Mouse (Mus musculus) ES-Bruce4 (cell line): ENCODE results near the gene Nkiras2. TPM values are rescaled to one million over a fixed set of nuclear protein-coding genes. Genes with fewer than 3 reads are reported as not detected.

ENCODE experiments used
- H3K27ac ChIP-seq: 2 replicates; pipeline ENCODE4 v1.5.1; 2012; ENCODE audit warnings: low read length, inconsistent platforms; ENCODE audit not compliant: insufficient read depth
- H3K27me3 ChIP-seq: 2 replicates; pipeline ENCODE4 v1.6.1; 2012; ENCODE audit warnings: mild to moderate bottlenecking, low read length, inconsistent platforms; ENCODE audit not compliant: control insufficient read depth, poor library complexity, insufficient read depth, severe bottlenecking
- H3K36me3 ChIP-seq: 2 replicates; pipeline ENCODE4 v1.6.1; 2012; ENCODE audit warnings: inconsistent platforms, mild to moderate bottlenecking, low read length, moderate library complexity; ENCODE audit not compliant: control insufficient read depth, poor library complexity, insufficient read depth, severe bottlenecking
- H3K4me1 ChIP-seq: one replicate; pipeline ENCODE4 v1.8.1; 2011; ENCODE audit warnings: low read length; ENCODE audit not compliant: control insufficient read depth, insufficient read depth
- H3K4me3 ChIP-seq: 2 replicates; pipeline ENCODE4 v1.5.1; 2011; ENCODE audit warnings: low read depth, mild to moderate bottlenecking, low read length
- H3K9ac ChIP-seq: 2 replicates; pipeline ENCODE4 v1.6.1; 2012; ENCODE audit warnings: low read depth, mild to moderate bottlenecking, inconsistent platforms; ENCODE audit not compliant: poor library complexity, severe bottlenecking
- H3K9me3 ChIP-seq: replicated peaks from 2 replicates; pipeline ENCODE4 v1.6.1; 2012; ENCODE audit warnings: mild to moderate bottlenecking, low read length, inconsistent platforms; ENCODE audit not compliant: control insufficient read depth, poor library complexity, insufficient read depth, severe bottlenecking
- CTCF ChIP-seq: IDR thresholded peaks from one replicate; pipeline ENCODE4 v1.8.1; 2011; ENCODE audit warnings: low read depth, low read length
- EP300 ChIP-seq: IDR thresholded peaks from 2 replicates; pipeline ENCODE4 v1.6.1; 2011; ENCODE audit warnings: low read depth, low read length; ENCODE audit not compliant: insufficient read depth
- POLR2A ChIP-seq: IDR thresholded peaks from one replicate; pipeline ENCODE4 v1.8.1; 2011; ENCODE audit warnings: low read length; ENCODE audit not compliant: insufficient read depth
- polyA plus RNA-seq: library from polyadenylated mRNA; stranded (reverse); fragments of >200 nt; gene quantifications from 2 replicates; pipeline ENCODE4 v1.2.4, GENCODE M21; 2011; ENCODE audit warnings: low read depth; ENCODE audit not compliant: missing spikeins, insufficient read depth, insufficient read length

Gene Nkiras2
- 29.1 and 30.0 TPM in 2 replicates for polyA plus RNA-seq

DNA sequence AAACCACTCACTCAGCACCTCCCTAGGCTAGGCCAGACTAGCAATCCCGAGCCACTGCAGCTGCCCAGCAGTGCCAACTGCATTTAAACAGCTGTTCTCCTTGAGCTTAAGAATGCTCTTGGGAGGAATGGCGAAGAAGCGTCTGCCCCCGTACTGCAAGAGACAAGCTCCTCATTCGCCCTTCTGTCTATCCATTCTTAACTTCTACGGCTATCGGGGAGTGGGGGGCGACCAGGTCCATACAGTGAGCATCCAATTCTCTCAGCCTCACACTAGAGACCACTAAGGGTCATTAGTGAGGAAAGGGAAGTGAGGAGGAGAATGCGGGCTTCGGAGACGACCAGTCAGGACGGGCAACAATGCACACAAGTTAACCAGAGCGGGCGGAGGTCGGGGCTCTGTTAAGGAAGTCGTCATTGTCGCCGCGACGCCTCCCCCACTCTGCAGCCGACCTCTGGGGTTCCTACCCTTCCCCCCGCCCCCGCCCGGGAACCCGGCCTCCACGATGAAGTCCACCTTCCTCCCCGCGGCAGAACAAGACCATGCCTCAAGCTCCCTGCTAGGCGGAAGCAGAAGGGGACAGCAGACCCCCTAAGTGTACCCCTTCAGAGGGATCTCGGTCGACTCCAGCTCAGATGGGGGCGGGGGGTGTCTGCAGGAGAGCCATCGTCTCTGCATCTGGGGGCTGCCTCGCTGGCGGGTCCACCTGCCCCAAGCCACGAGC lies at the start of gene Nkiras2:
Gene Nkiras2 (plus strand): TSS at position 484 of the 724 bp plus-strand sequence.
- H3K4me1 ChIP-seq, result no peaks in the 10 kb centered on the region
- H3K36me3 ChIP-seq, result no peaks in the 10 kb centered on the region
- peak within 1 kb of the TSS; percentile 100 for H3K4me3 ChIP-seq
- H3K9me3 ChIP-seq, result no peaks in the 10 kb centered on the region
- H3K27me3 ChIP-seq, result no peaks in the 10 kb centered on the region
- peak within 1 kb of the TSS; percentile 95 for H3K27ac ChIP-seq
- no peak for TF ChIP-seq POLR2A
- no peak for TF ChIP-seq CTCF
- TF ChIP-seq EP300, result no peak
- peak within 1 kb of the TSS; percentile 89 for H3K9ac ChIP-seq

DNA sequence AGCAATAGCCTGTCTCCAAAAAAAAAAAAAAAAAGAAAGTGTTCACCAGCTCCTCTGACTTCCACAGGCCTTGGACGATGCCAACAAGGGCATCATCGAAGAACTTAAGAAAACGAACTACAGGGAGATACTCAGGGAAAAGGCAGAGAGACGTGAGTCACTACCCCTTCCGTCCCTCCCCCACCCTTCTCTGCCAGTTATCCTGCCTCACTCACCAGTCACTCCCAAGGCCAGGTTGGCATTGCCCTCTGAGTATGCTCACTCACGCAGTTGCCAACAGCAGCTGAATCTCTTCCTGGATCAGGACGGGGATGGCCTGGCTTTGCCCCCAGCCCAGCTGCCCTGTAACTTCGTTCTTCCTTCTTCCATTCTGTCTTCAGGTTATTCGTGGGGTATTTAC lies 49.3 kb upstream of the Nkiras2 start:
- Histone ChIP-seq H3K27me3 (no peaks in the 10 kb centered on the region), H3K36me3 (no peaks in the 10 kb centered on the region), H3K9ac (no peak overlapping the region), H3K4me1 (no peaks in the 10 kb centered on the region), H3K4me3 (no peak overlapping the region), H3K9me3 (no peaks in the 10 kb centered on the region), H3K27ac (no peak overlapping the region)
- TF ChIP-seq CTCF (no peak), POLR2A (no peak), EP300 (no peak)

DNA sequence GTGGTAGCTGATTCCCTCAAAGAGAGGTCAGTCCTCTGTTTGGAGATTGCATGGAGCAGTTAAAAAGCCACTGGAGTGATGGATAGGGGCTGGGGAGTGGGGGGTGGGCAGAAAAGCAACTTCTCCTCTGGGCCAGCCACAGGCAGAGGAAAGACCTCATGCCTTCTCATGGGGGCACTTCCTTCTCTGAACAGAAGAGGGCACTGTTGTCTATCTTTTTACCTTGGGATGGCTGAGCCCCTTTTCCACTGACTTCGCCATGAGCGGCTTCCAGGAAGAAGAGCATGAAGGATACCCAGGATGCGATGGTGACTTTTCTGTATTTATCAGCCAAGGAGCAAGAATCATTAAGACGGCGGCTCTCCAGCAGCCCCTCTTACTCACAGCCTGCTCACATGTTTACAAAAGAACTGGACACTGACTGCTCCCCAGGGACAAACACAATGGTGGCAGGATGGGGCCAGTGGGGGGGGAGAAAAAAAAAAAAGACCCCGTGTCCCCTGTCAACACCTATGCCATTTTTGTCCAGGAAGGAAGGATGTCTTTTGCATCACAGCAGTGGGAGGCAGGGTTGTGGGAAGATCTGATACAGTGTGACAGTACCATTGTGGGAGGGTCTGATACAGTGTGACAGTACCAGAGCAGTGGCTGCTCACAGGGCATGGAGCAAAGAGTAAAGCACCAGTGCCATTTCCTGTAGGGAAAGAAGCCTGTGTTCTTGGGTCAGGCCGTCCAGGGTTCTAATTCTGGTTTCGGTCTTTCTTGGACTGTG lies 48.4 kb upstream of the Nkiras2 start:
- TF ChIP-seq CTCF (peak; percentile 77), EP300 (no peak), POLR2A (no peak)
- Histone ChIP-seq H3K27ac (no peak overlapping the region), H3K9ac (no peak overlapping the region), H3K4me1 (no peaks in the 10 kb centered on the region), H3K36me3 (no peaks in the 10 kb centered on the region), H3K4me3 (no peak overlapping the region), H3K9me3 (no peaks in the 10 kb centered on the region), H3K27me3 (no peaks in the 10 kb centered on the region)

DNA sequence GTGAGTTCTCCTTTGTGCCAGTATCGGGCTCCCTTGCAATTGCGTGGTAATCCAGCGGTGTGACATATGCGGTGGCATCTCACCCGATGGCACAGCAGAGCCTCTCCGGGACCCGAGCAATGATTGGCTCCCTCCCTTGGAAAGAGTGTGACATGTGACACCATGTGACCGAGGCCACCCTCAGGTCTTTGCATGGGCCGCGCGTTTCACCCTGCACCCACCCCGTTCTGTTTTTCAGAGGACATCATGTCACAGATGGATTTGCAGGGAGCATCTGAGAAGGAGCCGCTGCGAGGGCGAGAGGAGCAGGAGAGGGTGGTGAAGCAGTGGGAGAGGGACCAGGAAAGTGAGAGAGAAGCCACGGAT lies 47.9 kb upstream of the Nkiras2 start:
- no peaks in the 10 kb centered on the region for H3K36me3 ChIP-seq
- no peak overlapping the region for H3K9ac ChIP-seq
- H3K27me3 ChIP-seq, result no peaks in the 10 kb centered on the region
- H3K4me1 ChIP-seq, result no peaks in the 10 kb centered on the region
- H3K27ac ChIP-seq, result no peak overlapping the region
- H3K9me3 ChIP-seq, result no peaks in the 10 kb centered on the region
- H3K4me3 ChIP-seq, result no peak overlapping the region
- TF ChIP-seq EP300, result no peak
- no peak for TF ChIP-seq POLR2A
- TF ChIP-seq CTCF, result no peak

DNA sequence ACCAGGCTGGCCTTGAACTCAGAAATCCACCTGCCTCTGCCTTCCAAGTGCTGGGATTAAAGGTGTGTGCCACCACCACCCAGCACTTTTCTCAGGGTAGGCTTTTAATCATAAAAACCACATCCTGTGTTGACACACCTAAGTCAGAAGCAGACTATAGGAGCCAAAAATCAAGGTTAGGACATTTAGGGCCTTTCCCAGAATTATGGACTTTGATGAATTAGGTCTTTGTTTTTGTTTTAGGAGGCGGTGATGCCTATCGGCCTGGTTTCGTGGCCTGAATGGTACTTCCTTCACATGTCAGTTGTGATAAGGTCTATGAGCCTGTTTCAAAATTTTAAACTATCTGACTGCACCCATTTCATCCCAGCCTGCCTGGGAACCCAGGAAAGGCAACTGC lies 44.9 kb upstream of the Nkiras2 start:
- peak overlapping the region; percentile 59; the same call in 1 of the 2 replicates for H3K9ac ChIP-seq
- no peaks in the 10 kb centered on the region for H3K27me3 ChIP-seq
- no peak overlapping the region for H3K27ac ChIP-seq
- H3K9me3 ChIP-seq, result no peaks in the 10 kb centered on the region
- H3K36me3 ChIP-seq, result no peaks in the 10 kb centered on the region
- H3K4me3 ChIP-seq, result 0 out of 2 replicates have a peak overlapping the region, but pooled peaks have one; percentile 13
- TF ChIP-seq POLR2A (no peak), CTCF (no peak), EP300 (no peak)
- H3K4me1 ChIP-seq, result no peaks in the 10 kb centered on the region
